Mouse (Mus musculus): ENCODE results near the gene Ankrd6. TPM values are rescaled to one million over a fixed set of nuclear protein-coding genes. Genes with fewer than 3 reads are reported as not detected.
A peak's percentile ranks its signal among the peaks of the same experiment; 100 is the strongest.
"Not testable (repeated sequence)": the region's sequence is repeated elsewhere in the genome, so short reads cannot be mapped to it uniquely, and the experiment has no call there.

The Ankrd6 gene
- 10 to 100 TPM; 41.9 to 56.6 TPM for total RNA-seq (2021)

- peak; percentile 79 to 83 for DNase-seq (ENCODE audit: low spot score in 2 of 2)
- intact Hi-C loops (cut with DNase I), result loop anchor here (2.0 to 10.0 kb wide), 3 partner anchors 32 to 206 kb away; partner anchors contain the start of genes Lyrm2 and Rragd
These were observed at the start of gene Ankrd6 for GRCm38 (mm10) chr4:32950356-32951034. Ankrd6 (minus strand) TSS chr4:32950841.

GRCm38 (mm10) chr4:32998996-32999395 is 48.4 kb upstream of the Ankrd6 start:
- DNase-seq (ENCODE audit: low spot score in 2 of 2), result no peak
- intact Hi-C loops (cut with DNase I), result no loop called here

GRCm38 (mm10) chr4:32997571-32997970 is 46.9 kb upstream of the Ankrd6 start:
- intact Hi-C loops (cut with DNase I), result no loop called here

GRCm38 (mm10) chr4:32996083-32996482 is 45.4 kb upstream of the Ankrd6 start:
- DNase-seq (ENCODE audit: low spot score in 2 of 2), result no peak
- intact Hi-C loops (cut with DNase I), result no loop called here

More at GRCm38 (mm10) chr4:32997571-32997970, 46.9 kb upstream of the Ankrd6 start:
- no peak for DNase-seq (ENCODE audit: low spot score in 2 of 2)

GRCm38 (mm10) chr4:32994168-32994567 is 43.5 kb upstream of the Ankrd6 start:
- intact Hi-C loops (cut with DNase I), result no loop called here
- DNase-seq (ENCODE audit: low spot score in 2 of 2), result no peak

- intact Hi-C loops (cut with DNase I), result no loop called here
These were observed 38.7 kb upstream of the Ankrd6 start for GRCm38 (mm10) chr4:32989346-32989745.

GRCm38 (mm10) chr4:32987006-32987405 is 36.4 kb upstream of the Ankrd6 start:
- intact Hi-C loops (cut with DNase I), result no loop called here
- no peak for DNase-seq (ENCODE audit: low spot score in 2 of 2)

More at GRCm38 (mm10) chr4:32989346-32989745, 38.7 kb upstream of the Ankrd6 start:
- no peak for DNase-seq (ENCODE audit: low spot score in 2 of 2)

- DNase-seq (ENCODE audit: low spot score in 2 of 2), result no peak
- intact Hi-C loops (cut with DNase I), result no loop called here
These were observed 35.0 kb upstream of the Ankrd6 start for GRCm38 (mm10) chr4:32985684-32986083.

- intact Hi-C loops (cut with DNase I), result no loop called here
These were observed 34.4 kb upstream of the Ankrd6 start for GRCm38 (mm10) chr4:32984801-32985675.

GRCm38 (mm10) chr4:32984242-32984641 is 33.6 kb upstream of the Ankrd6 start:
- intact Hi-C loops (cut with DNase I), result no loop called here
- peak in 1 of 2 experiments; percentile 4 for DNase-seq (ENCODE audit: low spot score in 2 of 2)

More at GRCm38 (mm10) chr4:32984801-32985675, 34.4 kb upstream of the Ankrd6 start:
- DNase-seq (ENCODE audit: low spot score in 2 of 2), result peak in 1 of 2 experiments; percentile 5

- intact Hi-C loops (cut with DNase I), result loop anchor here (2.0 kb wide), 1 partner anchor 33 kb away; the partner anchor contains the start of gene Ankrd6
- DNase-seq (ENCODE audit: low spot score in 2 of 2), result peak; percentile 64 to 69
These were observed 32.8 kb upstream of the Ankrd6 start for GRCm38 (mm10) chr4:32983176-32984155.

- intact Hi-C loops (cut with DNase I), result loop anchor here (2.0 kb wide), 1 partner anchor 32 kb away; the partner anchor contains the start of gene Ankrd6
- DNase-seq (ENCODE audit: low spot score in 2 of 2), result peak in 1 of 2 experiments; percentile 51
These were observed 32.1 kb upstream of the Ankrd6 start, which contains the start of gene Rragd for GRCm38 (mm10) chr4:32982716-32983175. Rragd (plus strand) TSS chr4:32983037.

- DNase-seq (ENCODE audit: low spot score in 2 of 2), result peak; percentile 36 to 61
These were observed 31.5 kb upstream of the Ankrd6 start for GRCm38 (mm10) chr4:32982041-32982715.

GRCm38 (mm10) chr4:32981617-32982016 is 31.0 kb upstream of the Ankrd6 start:
- intact Hi-C loops (cut with DNase I), result loop anchor here (2.0 kb wide), 1 partner anchor 31 kb away; the partner anchor contains the start of gene Ankrd6
- no peak for DNase-seq (ENCODE audit: low spot score in 2 of 2)

More at GRCm38 (mm10) chr4:32982041-32982715, 31.5 kb upstream of the Ankrd6 start:
- intact Hi-C loops (cut with DNase I), result loop anchor here (2.0 kb wide), 1 partner anchor 31 kb away; the partner anchor contains the start of gene Ankrd6

- intact Hi-C loops (cut with DNase I), result no loop called here
- no peak for DNase-seq (ENCODE audit: low spot score in 2 of 2)
These were observed 29.4 kb upstream of the Ankrd6 start for GRCm38 (mm10) chr4:32980061-32980460.

GRCm38 (mm10) chr4:32977331-32977730 is 26.7 kb upstream of the Ankrd6 start:
- no peak for DNase-seq (ENCODE audit: low spot score in 2 of 2)
- intact Hi-C loops (cut with DNase I), result no loop called here

GRCm38 (mm10) chr4:32964619-32965018 is 14.0 kb upstream of the Ankrd6 start:
- DNase-seq (ENCODE audit: low spot score in 2 of 2); intact Hi-C loops (cut with DNase I): not testable (repeated sequence)

GRCm38 (mm10) chr4:32961394-32961793 is 10.8 kb upstream of the Ankrd6 start:
- DNase-seq (ENCODE audit: low spot score in 2 of 2), result no peak
- intact Hi-C loops (cut with DNase I), result no loop called here
